In genomic region chr7:129003150-129003549, GRCm38 (mm10) we compare ENCODE assay signal across 19 mouse cellular contexts.
"Had no signal": no experiment of that assay in that cellular context is flagged by ENCODE, and none has a peak within 500 bp of the region (broad histone marks: within the 10 kb centered on the region; RNA-seq: fewer than 3 reads in every experiment).

No protein-coding gene starts in this region.

- H3K36me3 ChIP-seq: limb, embryonic 10.5 days; limb, embryonic 13.5 days; liver, embryonic 13.5 days; midbrain, embryonic 13.5 days; neural tube, embryonic 13.5 days had no signal

- ATAC-seq: midbrain, embryonic 13.5 days; midbrain, embryonic 16.5 days had no signal

- H3K27ac ChIP-seq: kidney, postnatal 0 days; layer of hippocampus, adult 2 months; limb, embryonic 10.5 days; limb, embryonic 13.5 days; liver, embryonic 13.5 days; macrophage; midbrain, embryonic 13.5 days; neural tube, embryonic 13.5 days had no signal

- H3K4me3 ChIP-seq: layer of hippocampus, adult 2 months; limb, embryonic 10.5 days; limb, embryonic 13.5 days; liver, embryonic 13.5 days; midbrain, embryonic 13.5 days; myocyte; neural tube, embryonic 13.5 days had no signal

- H3K9me3 ChIP-seq: limb, embryonic 10.5 days; limb, embryonic 13.5 days; liver, embryonic 13.5 days; midbrain, embryonic 13.5 days; neural tube, embryonic 13.5 days had no signal

- DNase-seq: kidney, adult 2 months; kidney, postnatal 25 days; liver; liver, embryonic 13.5 days; retina, postnatal 1 day; right cerebral cortex, postnatal 25 days; spleen, adult 18-20 months; thymus, adult 2 months; thymus, postnatal 14 days; thymus, postnatal 4 days had no signal

- H3K27me3 ChIP-seq: limb, embryonic 13.5 days; liver, embryonic 13.5 days; midbrain, embryonic 13.5 days; neural tube, embryonic 13.5 days had no signal

- H3K9ac ChIP-seq: limb, embryonic 13.5 days; liver, embryonic 13.5 days; midbrain, embryonic 13.5 days; neural tube, embryonic 13.5 days had no signal

- H3K4me2 ChIP-seq: limb, embryonic 13.5 days; liver, embryonic 13.5 days; midbrain, embryonic 13.5 days; neural tube, embryonic 13.5 days had no signal

- H3K4me1 ChIP-seq: limb, embryonic 10.5 days; limb, embryonic 13.5 days; liver, embryonic 13.5 days; midbrain, embryonic 13.5 days; neural tube, embryonic 13.5 days had no signal
